Mouse (Mus musculus): ENCODE data around the gene Hist4h4.

DNA sequence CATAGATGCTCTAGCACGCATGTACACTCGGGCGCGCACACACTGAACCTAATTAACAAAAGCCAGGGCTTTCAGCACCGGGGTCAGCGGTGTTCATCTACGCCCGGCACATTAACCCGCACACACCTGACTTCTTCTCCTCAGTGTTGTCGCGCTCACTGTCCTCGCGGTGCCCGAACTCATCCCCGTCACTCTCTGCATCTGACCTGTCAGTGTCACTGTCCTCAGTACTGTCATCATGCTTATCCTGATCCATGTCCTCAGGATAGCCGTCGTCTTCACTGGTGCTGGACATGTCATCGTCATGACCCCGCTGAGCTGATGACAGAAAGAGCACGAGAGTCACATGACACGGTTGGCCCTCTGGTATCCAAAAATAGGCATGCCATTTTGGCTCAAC is 16.2 kb upstream of the Hist4h4 start:
- TF ChIP-seq POLR2A (IDR thresholded peaks at IDR 0.05; ENCODE audit: extremely low read depth, insufficient read depth, low read length) (no peak), CTCF (IDR thresholded peaks at IDR 0.05; ENCODE audit: low read depth, low read length) (no peak)

Data from liver, adult 2 months (tissue).